Mouse (Mus musculus) kidney, adult 9 months (tissue): ENCODE measurements at regions not wholly inside any gene's neighbourhood (a gene's known extent, or its start where the extent isn't known, plus 50 kb on each side); places are given as distances from the start of the nearest gene placed in this dataset.

Source experiments
- DNase-seq: peaks from one replicate; pipeline ENCODE4 v3.0.0; 2022

- no peak for DNase-seq
Observed at GRCm38 (mm10) chr8:34756916-34757315, 645.4 kb upstream of the Gm10131 start.

- DNase-seq = no peak
Observed at GRCm38 (mm10) chr8:34756171-34756570, 644.6 kb upstream of the Gm10131 start.

GRCm38 (mm10) chr8:34755480-34755879 is 643.9 kb upstream of the Gm10131 start:
- no peak for DNase-seq

- no peak for DNase-seq
Observed at GRCm38 (mm10) chr8:34753046-34753445, 641.5 kb upstream of the Gm10131 start.

GRCm38 (mm10) chr8:34748521-34748920 is 637.0 kb upstream of the Gm10131 start:
- no peak for DNase-seq

- no peak for DNase-seq
Observed at GRCm38 (mm10) chr8:34745706-34746105, 634.2 kb upstream of the Gm10131 start.

GRCm38 (mm10) chr8:34744682-34745081 is 633.1 kb upstream of the Gm10131 start:
- DNase-seq = no peak

- no peak for DNase-seq
Observed at GRCm38 (mm10) chr8:34744179-34744578, 632.6 kb upstream of the Gm10131 start.

- DNase-seq = no peak
Observed at GRCm38 (mm10) chr8:34743137-34743536, 631.6 kb upstream of the Gm10131 start.

- DNase-seq = no peak
Observed at GRCm38 (mm10) chr8:34740836-34741235, 629.3 kb upstream of the Gm10131 start.

- no peak for DNase-seq
Observed at GRCm38 (mm10) chr8:34739836-34740804, 628.6 kb upstream of the Gm10131 start.

- DNase-seq = no peak
Observed at GRCm38 (mm10) chr8:34736214-34736613, 624.7 kb upstream of the Gm10131 start.

GRCm38 (mm10) chr8:34735006-34735405 is 623.5 kb upstream of the Gm10131 start:
- no peak for DNase-seq

- no peak for DNase-seq
Observed at GRCm38 (mm10) chr8:34732808-34733207, 621.3 kb upstream of the Gm10131 start.

GRCm38 (mm10) chr8:34732362-34732761 is 620.8 kb upstream of the Gm10131 start:
- no peak for DNase-seq

- DNase-seq = no peak
Observed at GRCm38 (mm10) chr8:34731096-34731999, 619.8 kb upstream of the Gm10131 start.

GRCm38 (mm10) chr8:34729585-34729984 is 618.0 kb upstream of the Gm10131 start:
- DNase-seq = no peak

GRCm38 (mm10) chr8:34727699-34728098 is 616.2 kb upstream of the Gm10131 start:
- DNase-seq = no peak

- DNase-seq = no peak
Observed at GRCm38 (mm10) chr8:34726145-34726767, 614.7 kb upstream of the Gm10131 start.

GRCm38 (mm10) chr8:34725546-34725945 is 614.0 kb upstream of the Gm10131 start:
- DNase-seq = no peak

GRCm38 (mm10) chr8:34709911-34710733 is 598.6 kb upstream of the Gm10131 start:
- no peak for DNase-seq

GRCm38 (mm10) chr8:34709316-34709715 is 597.8 kb upstream of the Gm10131 start:
- no peak for DNase-seq
